Mouse (Mus musculus) c-Kit-positive CD71-positive TER-119-positive erythroid progenitor cells, embryonic 14.5 days (primary cell): Measurements from ENCODE around the gene Gm17268.
A peak's percentile ranks its signal among the peaks of the same experiment; 100 is the strongest.

Experiments
- DNase-seq: peaks from one replicate; pipeline ENCODE4 v3.0.0-alpha.2; 2013; ENCODE audit warnings: low spot score

Gene Gm17268

GRCm38 (mm10) chr11:82030171-82030570, 8.2 kb downstream of the Gm17268 start:
- DNase-seq = no peak

- DNase-seq = no peak
Observed at GRCm38 (mm10) chr11:82023769-82024168, 14.6 kb downstream of the Gm17268 start.

GRCm38 (mm10) chr11:82022504-82023056, 15.8 kb downstream of the Gm17268 start:
- DNase-seq = no peak

GRCm38 (mm10) chr11:82021406-82021805, 17.0 kb downstream of the Gm17268 start:
- no peak for DNase-seq

GRCm38 (mm10) chr11:82019793-82020192, 18.6 kb downstream of the Gm17268 start:
- no peak for DNase-seq

GRCm38 (mm10) chr11:82019389-82019788, 19.0 kb downstream of the Gm17268 start:
- DNase-seq = no peak

- no peak for DNase-seq
Observed at GRCm38 (mm10) chr11:82016181-82016780, 22.1 kb downstream of the Gm17268 start.

- no peak for DNase-seq
Observed at GRCm38 (mm10) chr11:82015066-82015465, 23.3 kb downstream of the Gm17268 start.

- no peak for DNase-seq
Observed at GRCm38 (mm10) chr11:82013756-82014155, 24.6 kb downstream of the Gm17268 start.

GRCm38 (mm10) chr11:82011411-82012193, 26.8 kb downstream of the Gm17268 start:
- DNase-seq = no peak

GRCm38 (mm10) chr11:82010115-82010514, 28.2 kb downstream of the Gm17268 start:
- DNase-seq = no peak

GRCm38 (mm10) chr11:82006796-82007423, 31.5 kb downstream of the Gm17268 start:
- no peak for DNase-seq

- DNase-seq = no peak
Observed at GRCm38 (mm10) chr11:82004810-82005209, 33.6 kb downstream of the Gm17268 start.

- DNase-seq = no peak
Observed at GRCm38 (mm10) chr11:82000581-82000980, 37.8 kb downstream of the Gm17268 start.

- no peak for DNase-seq
Observed at GRCm38 (mm10) chr11:81999469-81999868, 38.9 kb downstream of the Gm17268 start.

- no peak for DNase-seq
Observed at GRCm38 (mm10) chr11:81998646-81999045, 39.7 kb downstream of the Gm17268 start.

- DNase-seq = no peak
Observed at GRCm38 (mm10) chr11:81997085-81997484, 41.3 kb downstream of the Gm17268 start.

- peak; percentile 42 for DNase-seq
Observed at GRCm38 (mm10) chr11:81996172-81996841, 42.1 kb downstream of the Gm17268 start.

- DNase-seq = peak; percentile 52
Observed at GRCm38 (mm10) chr11:81983146-81983545, 55.2 kb downstream of the Gm17268 start.

GRCm38 (mm10) chr11:81982191-81982590, 56.2 kb downstream of the Gm17268 start:
- DNase-seq = no peak
